Mouse (Mus musculus) lung, adult 18-20 months (tissue): ENCODE measurements around the gene Lyzl4.

Source experiments
- DNase-seq, 2 experiments: peaks; one replicate each; pipeline ENCODE4 v3.0.0; 2022; ENCODE audit warnings: mixed read lengths in 2 of 2

Lyzl4 gene

GRCm38 (mm10) chr9:121642001-121642400 lies at the start of gene Lyzl4:
Gene Lyzl4 (minus strand): TSS chr9:121642096.
- DNase-seq, result peak; percentile 84 to 89

- DNase-seq, result no peak
These were observed 48.8 kb upstream of the Lyzl4 start for GRCm38 (mm10) chr9:121690734-121691133.

GRCm38 (mm10) chr9:121690200-121690651 lies 48.3 kb upstream of the Lyzl4 start:
- DNase-seq, result no peak

GRCm38 (mm10) chr9:121684702-121685101 lies 42.8 kb upstream of the Lyzl4 start:
- DNase-seq, result no peak

GRCm38 (mm10) chr9:121682037-121682680 lies 40.3 kb upstream of the Lyzl4 start:
- no peak for DNase-seq

GRCm38 (mm10) chr9:121681191-121681590 lies 39.3 kb upstream of the Lyzl4 start:
- DNase-seq, result no peak

- DNase-seq, result peak; percentile 62 to 69
These were observed 37.7 kb upstream of the Lyzl4 start for GRCm38 (mm10) chr9:121679549-121679948.

- peak; percentile 72 to 87 for DNase-seq
These were observed 35.6 kb upstream of the Lyzl4 start for GRCm38 (mm10) chr9:121677476-121677875.

GRCm38 (mm10) chr9:121677069-121677468 lies 35.2 kb upstream of the Lyzl4 start:
- DNase-seq, result peak in 1 of 2 experiments; percentile 47

- no peak for DNase-seq
These were observed 33.7 kb upstream of the Lyzl4 start for GRCm38 (mm10) chr9:121675556-121675955.

- DNase-seq, result peak in 1 of 2 experiments; percentile 40
These were observed 33.1 kb upstream of the Lyzl4 start for GRCm38 (mm10) chr9:121675011-121675410.

GRCm38 (mm10) chr9:121673716-121674115 lies 31.8 kb upstream of the Lyzl4 start:
- no peak for DNase-seq

GRCm38 (mm10) chr9:121672311-121672710 lies 30.4 kb upstream of the Lyzl4 start:
- peak; percentile 57 to 78 for DNase-seq

- peak; percentile 59 to 75 for DNase-seq
These were observed 29.4 kb upstream of the Lyzl4 start for GRCm38 (mm10) chr9:121671300-121671699.

GRCm38 (mm10) chr9:121669348-121669791 lies 27.5 kb upstream of the Lyzl4 start:
- DNase-seq, result peak; percentile 70 to 72

- no peak for DNase-seq
These were observed 25.9 kb upstream of the Lyzl4 start for GRCm38 (mm10) chr9:121667822-121668221.

- no peak for DNase-seq
These were observed 25.2 kb upstream of the Lyzl4 start for GRCm38 (mm10) chr9:121666957-121667630.

GRCm38 (mm10) chr9:121664104-121664503 lies 22.2 kb upstream of the Lyzl4 start:
- no peak for DNase-seq

- DNase-seq, result no peak
These were observed 21.6 kb upstream of the Lyzl4 start for GRCm38 (mm10) chr9:121663467-121663866.

GRCm38 (mm10) chr9:121659791-121660190 lies 17.9 kb upstream of the Lyzl4 start:
- no peak for DNase-seq

GRCm38 (mm10) chr9:121658248-121658647 lies 16.4 kb upstream of the Lyzl4 start:
- no peak for DNase-seq

GRCm38 (mm10) chr9:121657143-121657542 lies 15.2 kb upstream of the Lyzl4 start:
- no peak for DNase-seq

GRCm38 (mm10) chr9:121656322-121656721 lies 14.4 kb upstream of the Lyzl4 start:
- no peak for DNase-seq

GRCm38 (mm10) chr9:121653668-121654067 lies 11.8 kb upstream of the Lyzl4 start:
- DNase-seq, result peak; percentile 41 to 53
